Mouse (Mus musculus): Measurements from ENCODE around the gene Hs3st4. TPM values are rescaled to one million over a fixed set of nuclear protein-coding genes. Genes with fewer than 3 reads are reported as not detected.

Hs3st4 gene
- polyA plus RNA-seq (2014; fragmentation: Nextera tagmentation; extraction: Ambion mirVana) = 0.08 and 0.18 TPM in 2 replicates

GRCm38 (mm10) chr7:123982461-123983038 is at the start of gene Hs3st4:
Gene Hs3st4, plus strand, starts transcription at chr7:123982869.
- peaks cover 79% of the 10 kb centered on the region for H3K27me3 ChIP-seq (replicated peaks; ENCODE audit: control insufficient read depth, insufficient read depth, low read length)
- H3K36me3 ChIP-seq (ENCODE audit: control insufficient read depth, insufficient read depth, low read length) = no peaks in the 10 kb centered on the region
- H3K9ac ChIP-seq (ENCODE audit: low read depth, low read length) = peak within 1 kb of the TSS; percentile 46; the same call in 1 of the 2 replicates
- ATAC-seq (ENCODE audit: low read depth) (no peak), DNase-seq (ENCODE audit: low spot score) (peak; percentile 14)
- H3K27ac ChIP-seq (replicated peaks; ENCODE audit: low read depth, low read length) = no peak within 1 kb of the TSS
- H3K9me3 ChIP-seq (ENCODE audit: control insufficient read depth, low read length) = no peaks in the 10 kb centered on the region
- WGBS = 2% methylated on average over 26 of the region's 74 CpGs
- H3K4me1 ChIP-seq (ENCODE audit: control insufficient read depth, insufficient read depth, low read length) = 0 out of 2 replicates have a peak, but pooled peaks cover 5% of the 10 kb centered on the region
- H3K4me2 ChIP-seq (ENCODE audit: low read depth, low read length) = peak within 1 kb of the TSS; percentile 97
- peak within 1 kb of the TSS; percentile 56 for H3K4me3 ChIP-seq (ENCODE audit: low read depth, low read length)

- Histone ChIP-seq H3K4me3 (ENCODE audit: low read depth, low read length) (no peak overlapping the region), H3K27me3 (replicated peaks; ENCODE audit: control insufficient read depth, insufficient read depth, low read length) (no peaks in the 10 kb centered on the region), H3K36me3 (ENCODE audit: control insufficient read depth, insufficient read depth, low read length) (no peaks in the 10 kb centered on the region), H3K4me1 (ENCODE audit: control insufficient read depth, insufficient read depth, low read length) (no peaks in the 10 kb centered on the region), H3K9ac (ENCODE audit: low read depth, low read length) (no peak overlapping the region), H3K9me3 (ENCODE audit: control insufficient read depth, low read length) (0 out of 2 replicates have a peak, but pooled peaks cover 3% of the 10 kb centered on the region), H3K27ac (replicated peaks; ENCODE audit: low read depth, low read length) (no peak overlapping the region), H3K4me2 (ENCODE audit: low read depth, low read length) (no peak overlapping the region)
- 71% methylated on average over 3 of the region's 3 CpGs for WGBS
- ATAC-seq (ENCODE audit: low read depth) (no peak), DNase-seq (ENCODE audit: low spot score) (peak; percentile 20)
These were observed 35.8 kb upstream of the Hs3st4 start for GRCm38 (mm10) chr7:123946836-123947235.

DNA sequence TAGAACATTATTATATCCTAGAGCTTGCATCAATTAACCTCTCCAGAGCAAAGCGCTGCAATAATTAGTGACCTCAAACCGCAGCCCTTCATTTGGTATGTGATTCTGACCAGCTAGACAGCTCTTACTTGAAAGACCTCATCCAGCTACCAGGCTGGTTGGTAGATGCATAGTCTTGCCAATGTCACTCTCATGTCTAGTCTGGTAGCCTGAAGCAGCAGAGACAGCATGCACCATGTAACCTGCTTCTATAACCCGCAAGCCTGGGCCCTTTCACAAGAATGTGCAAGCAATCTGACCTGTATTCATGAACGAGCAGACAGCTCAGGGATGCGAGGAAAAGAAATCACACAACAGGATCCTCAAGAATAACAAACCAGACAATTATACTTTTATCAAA is 19.6 kb upstream of the Hs3st4 start:
- DNase-seq (ENCODE audit: low spot score) = no peak
- H3K4me2 ChIP-seq (ENCODE audit: low read depth, low read length) = no peak overlapping the region
- no peak for ATAC-seq (ENCODE audit: low read depth)
- WGBS = 69% methylated on average over 5 of the region's 5 CpGs
- H3K4me3 ChIP-seq (ENCODE audit: low read depth, low read length) = no peak overlapping the region
- no peaks in the 10 kb centered on the region for H3K4me1 ChIP-seq (ENCODE audit: control insufficient read depth, insufficient read depth, low read length)
- H3K9me3 ChIP-seq (ENCODE audit: control insufficient read depth, low read length) = peaks cover 13% of the 10 kb centered on the region; the same call in 1 of the 2 replicates
- H3K9ac ChIP-seq (ENCODE audit: low read depth, low read length) = no peak overlapping the region
- no peaks in the 10 kb centered on the region for H3K27me3 ChIP-seq (replicated peaks; ENCODE audit: control insufficient read depth, insufficient read depth, low read length)
- H3K36me3 ChIP-seq (ENCODE audit: control insufficient read depth, insufficient read depth, low read length) = no peaks in the 10 kb centered on the region
- H3K27ac ChIP-seq (replicated peaks; ENCODE audit: low read depth, low read length) = no peak overlapping the region

- no peaks in the 10 kb centered on the region for H3K27me3 ChIP-seq (replicated peaks; ENCODE audit: control insufficient read depth, insufficient read depth, low read length)
- no peak overlapping the region for H3K9ac ChIP-seq (ENCODE audit: low read depth, low read length)
- no peak overlapping the region for H3K4me3 ChIP-seq (ENCODE audit: low read depth, low read length)
- H3K4me1 ChIP-seq (ENCODE audit: control insufficient read depth, insufficient read depth, low read length) = no peaks in the 10 kb centered on the region
- no peak overlapping the region for H3K27ac ChIP-seq (replicated peaks; ENCODE audit: low read depth, low read length)
- peaks cover 13% of the 10 kb centered on the region; the same call in 1 of the 2 replicates for H3K9me3 ChIP-seq (ENCODE audit: control insufficient read depth, low read length)
- WGBS = 57% methylated on average over 10 of the region's 10 CpGs
- no peak for ATAC-seq (ENCODE audit: low read depth)
- no peak overlapping the region for H3K4me2 ChIP-seq (ENCODE audit: low read depth, low read length)
- no peaks in the 10 kb centered on the region for H3K36me3 ChIP-seq (ENCODE audit: control insufficient read depth, insufficient read depth, low read length)
- peak; percentile 46 for DNase-seq (ENCODE audit: low spot score)
These were observed 18.0 kb upstream of the Hs3st4 start for GRCm38 (mm10) chr7:123964559-123965142.

DNA sequence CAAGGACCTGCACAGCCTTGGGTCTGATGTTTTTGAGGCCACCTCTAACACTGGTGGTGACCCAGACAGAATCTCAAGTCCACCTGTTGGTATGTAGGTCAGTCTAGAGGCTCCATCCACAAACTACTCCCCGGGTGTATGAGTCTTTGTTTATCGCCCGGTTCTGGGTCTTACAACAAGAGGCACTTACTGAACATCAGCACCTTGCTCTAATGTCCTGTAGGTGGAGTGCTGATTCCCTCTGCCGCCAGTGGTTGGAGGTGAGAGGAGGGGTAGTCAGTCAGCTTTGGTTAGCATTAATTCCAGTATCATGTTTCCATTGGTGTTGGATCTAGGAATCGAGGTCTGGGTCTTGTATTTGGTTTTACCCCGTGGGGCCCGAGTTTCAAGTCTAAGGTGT is 17.2 kb upstream of the Hs3st4 start:
- H3K9ac ChIP-seq (ENCODE audit: low read depth, low read length) = no peak overlapping the region
- H3K36me3 ChIP-seq (ENCODE audit: control insufficient read depth, insufficient read depth, low read length) = no peaks in the 10 kb centered on the region
- H3K4me3 ChIP-seq (ENCODE audit: low read depth, low read length) = no peak overlapping the region
- ATAC-seq (ENCODE audit: low read depth) (no peak), DNase-seq (ENCODE audit: low spot score) (no peak)
- 57% methylated on average over 7 of the region's 7 CpGs for WGBS
- H3K27me3 ChIP-seq (replicated peaks; ENCODE audit: control insufficient read depth, insufficient read depth, low read length) = no peaks in the 10 kb centered on the region
- no peak overlapping the region for H3K4me2 ChIP-seq (ENCODE audit: low read depth, low read length)
- no peaks in the 10 kb centered on the region for H3K4me1 ChIP-seq (ENCODE audit: control insufficient read depth, insufficient read depth, low read length)
- no peak overlapping the region for H3K27ac ChIP-seq (replicated peaks; ENCODE audit: low read depth, low read length)
- peaks cover 13% of the 10 kb centered on the region; the same call in 1 of the 2 replicates for H3K9me3 ChIP-seq (ENCODE audit: control insufficient read depth, low read length)

DNA sequence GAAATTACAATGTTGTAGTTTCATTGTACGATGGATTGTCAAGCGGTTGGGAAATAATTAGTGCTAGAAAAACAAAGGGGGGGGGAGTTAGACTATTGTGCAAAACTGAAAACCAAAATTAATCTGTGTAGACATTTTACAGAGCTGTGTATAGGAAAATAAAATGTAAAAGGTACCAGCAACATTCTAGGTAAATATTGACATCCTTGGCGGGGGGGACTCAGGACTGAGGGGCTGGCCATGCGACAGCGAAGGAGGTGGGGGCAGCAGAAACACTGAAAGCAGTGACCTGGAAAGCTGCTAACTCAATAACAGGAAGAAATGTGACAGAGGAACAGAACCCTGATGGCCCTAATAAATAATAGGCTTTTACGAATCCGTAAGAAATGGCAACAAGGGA is 7.2 kb upstream of the Hs3st4 start:
- H3K27me3 ChIP-seq (replicated peaks; ENCODE audit: control insufficient read depth, insufficient read depth, low read length) = peaks cover 10% of the 10 kb centered on the region
- H3K4me2 ChIP-seq (ENCODE audit: low read depth, low read length) = no peak overlapping the region
- H3K9ac ChIP-seq (ENCODE audit: low read depth, low read length) = no peak overlapping the region
- H3K9me3 ChIP-seq (ENCODE audit: control insufficient read depth, low read length) = no peaks in the 10 kb centered on the region
- no peak overlapping the region for H3K27ac ChIP-seq (replicated peaks; ENCODE audit: low read depth, low read length)
- 71% methylated on average over 7 of the region's 7 CpGs for WGBS
- H3K4me3 ChIP-seq (ENCODE audit: low read depth, low read length) = no peak overlapping the region
- DNase-seq (ENCODE audit: low spot score) = no peak
- no peak for ATAC-seq (ENCODE audit: low read depth)
- H3K36me3 ChIP-seq (ENCODE audit: control insufficient read depth, insufficient read depth, low read length) = no peaks in the 10 kb centered on the region
- H3K4me1 ChIP-seq (ENCODE audit: control insufficient read depth, insufficient read depth, low read length) = no peaks in the 10 kb centered on the region

GRCm38 (mm10) chr7:123981435-123981834 is 1.2 kb upstream of the Hs3st4 start:
- WGBS = 33% methylated on average over 7 of the region's 7 CpGs
- ATAC-seq (ENCODE audit: low read depth) = no peak
- H3K27me3 ChIP-seq (replicated peaks; ENCODE audit: control insufficient read depth, insufficient read depth, low read length) = peaks cover 69% of the 10 kb centered on the region

GRCm38 (mm10) chr7:123982010-123982409 is 659 bp upstream of the Hs3st4 start:
- Histone ChIP-seq H3K27ac (replicated peaks; ENCODE audit: low read depth, low read length) (no peak overlapping the region), H3K36me3 (ENCODE audit: control insufficient read depth, insufficient read depth, low read length) (no peaks in the 10 kb centered on the region), H3K4me1 (ENCODE audit: control insufficient read depth, insufficient read depth, low read length) (0 out of 2 replicates have a peak, but pooled peaks cover 5% of the 10 kb centered on the region), H3K9ac (ENCODE audit: low read depth, low read length) (no peak overlapping the region), H3K4me2 (ENCODE audit: low read depth, low read length) (peak overlapping the region; percentile 97), H3K4me3 (ENCODE audit: low read depth, low read length) (peak overlapping the region; percentile 56), H3K27me3 (replicated peaks; ENCODE audit: control insufficient read depth, insufficient read depth, low read length) (peaks cover 74% of the 10 kb centered on the region), H3K9me3 (ENCODE audit: control insufficient read depth, low read length) (no peaks in the 10 kb centered on the region)
- DNase-seq (ENCODE audit: low spot score) = no peak
- 1% methylated on average over 5 of the region's 5 CpGs for WGBS
- ATAC-seq (ENCODE audit: low read depth) = no peak

More at GRCm38 (mm10) chr7:123981435-123981834, 1.2 kb upstream of the Hs3st4 start:
- H3K9me3 ChIP-seq (ENCODE audit: control insufficient read depth, low read length) = no peaks in the 10 kb centered on the region
- H3K4me3 ChIP-seq (ENCODE audit: low read depth, low read length) = no peak overlapping the region
- no peaks in the 10 kb centered on the region for H3K36me3 ChIP-seq (ENCODE audit: control insufficient read depth, insufficient read depth, low read length)
- no peak overlapping the region for H3K9ac ChIP-seq (ENCODE audit: low read depth, low read length)
- H3K4me2 ChIP-seq (ENCODE audit: low read depth, low read length) = no peak overlapping the region
- 0 out of 2 replicates have a peak, but pooled peaks cover 5% of the 10 kb centered on the region for H3K4me1 ChIP-seq (ENCODE audit: control insufficient read depth, insufficient read depth, low read length)
- H3K27ac ChIP-seq (replicated peaks; ENCODE audit: low read depth, low read length) = no peak overlapping the region
- DNase-seq (ENCODE audit: low spot score) = no peak

Data from embryonic facial prominence, embryonic 14.5 days (tissue).